Mouse (Mus musculus) CH12.LX (cell line): Measurements from ENCODE around the gene Tmem238l. TPM values are rescaled to one million over a fixed set of nuclear protein-coding genes. Genes with fewer than 3 reads are reported as not detected.

ENCODE experiments used
- DNase-seq: peaks from one replicate; pipeline ENCODE4 v3.0.0-alpha.2; 2013; ENCODE audit errors: extremely low read depth
- H3K27ac ChIP-seq: 2 replicates; pipeline ENCODE4 v1.5.1; 2012; ENCODE audit warnings: low read depth, mild to moderate bottlenecking, control low read depth, moderate library complexity; ENCODE audit not compliant: insufficient read depth
- H3K27me3 ChIP-seq: replicated peaks from 2 replicates; pipeline ENCODE3; 2012; ENCODE audit warnings: inconsistent platforms
- H3K36me3 ChIP-seq, 2 experiments: replicated peaks in 1 of 2; 2 replicates each; pipeline versions ENCODE3 to v1.6.1; 2012; ENCODE audit warnings: inconsistent platforms in 1 of 2, low read length in 1 of 2, mild to moderate bottlenecking in 1 of 2, mixed read lengths in 1 of 2, moderate library complexity in 1 of 2; ENCODE audit not compliant: control insufficient read depth in 1 of 2, insufficient read depth in 1 of 2
- H3K4me1 ChIP-seq, 2 experiments: 2 replicates each; pipeline ENCODE4 v1.6.1; 2012; ENCODE audit warnings: inconsistent platforms in 1 of 2, moderate library complexity in 1 of 2; ENCODE audit not compliant: insufficient read depth in 2 of 2, control insufficient read depth in 1 of 2
- H3K4me2 ChIP-seq: 2 replicates; pipeline ENCODE4 v1.6.1; 2012; ENCODE audit warnings: low read depth, mild to moderate bottlenecking, control low read depth; ENCODE audit not compliant: poor library complexity, insufficient read depth, severe bottlenecking
- H3K4me3 ChIP-seq, 3 experiments: fragments of 150-350 bp in 1 of 3; sonication (generic) in 1 of 3; replicated peaks in 1 of 3; 2 replicates each; pipeline versions ENCODE3 to v1.5.1; 2011 to 2012; ENCODE audit warnings: low read depth in 2 of 3, low read length in 2 of 3, mild to moderate bottlenecking in 2 of 3, moderate library complexity in 2 of 3, control low read depth in 1 of 3, improper control_type of control experiment in 1 of 3, inconsistent platforms in 1 of 3, mixed read lengths in 1 of 3; ENCODE audit not compliant: poor library complexity in 1 of 3
- H3K79me2 ChIP-seq: replicated peaks from 2 replicates; pipeline ENCODE4 v1.6.1; 2012; ENCODE audit warnings: mild to moderate bottlenecking, moderate library complexity; ENCODE audit not compliant: control insufficient read depth, poor library complexity, insufficient read depth, severe bottlenecking; ENCODE audit errors: extremely low read depth
- H3K9ac ChIP-seq: 2 replicates; pipeline ENCODE4 v1.6.1; 2012; ENCODE audit warnings: low read depth, mild to moderate bottlenecking, control low read depth, moderate library complexity; ENCODE audit not compliant: insufficient read depth
- H3K9me3 ChIP-seq: replicated peaks from 2 replicates; pipeline ENCODE3; 2012; ENCODE audit warnings: low read length, inconsistent platforms, mixed read lengths
- BHLHE40 ChIP-seq: IDR thresholded peaks from 2 replicates; pipeline ENCODE4 v1.6.1; 2011; ENCODE audit warnings: mild to moderate bottlenecking, low read depth, low read length, improper control_type of control experiment
- CHD1 ChIP-seq: IDR thresholded peaks from 2 replicates; pipeline ENCODE4 v1.6.1; 2012; ENCODE audit warnings: low read depth, low read length, improper control_type of control experiment, inconsistent platforms
- CHD2 ChIP-seq: IDR thresholded peaks from 2 replicates; pipeline ENCODE4 v1.6.1; 2011; ENCODE audit warnings: low read length, improper control_type of control experiment
- CTCF ChIP-seq, 2 experiments: IDR thresholded peaks in 1 of 2; conservative IDR thresholded peaks in 1 of 2; 2 replicates each; pipeline ENCODE4 v1.5.1; 2011 to 2012; ENCODE audit warnings: low read depth in 2 of 2, low read length in 2 of 2, improper control_type of control experiment in 1 of 2, inconsistent platforms in 1 of 2, mild to moderate bottlenecking in 1 of 2, moderate library complexity in 1 of 2
- E2F4 ChIP-seq: IDR thresholded peaks from 2 replicates; pipeline ENCODE4 v1.6.1; 2011; ENCODE audit warnings: low read depth, low read length, improper control_type of control experiment; ENCODE audit not compliant: insufficient replicate concordance
- ELF1 ChIP-seq: IDR thresholded peaks from 2 replicates; pipeline ENCODE4 v1.6.1; 2014; ENCODE audit warnings: low read depth, mild to moderate bottlenecking, inconsistent platforms, low read length, improper control_type of control experiment
- EP300 ChIP-seq: IDR thresholded peaks from 2 replicates; pipeline ENCODE4 v1.6.1; 2011; ENCODE audit warnings: low read length, improper control_type of control experiment
- ETS1 ChIP-seq: conservative IDR thresholded peaks from 2 replicates; pipeline ENCODE4 v1.6.1; 2012; ENCODE audit warnings: low read depth, mild to moderate bottlenecking, inconsistent platforms, low read length, improper control_type of control experiment, moderate library complexity
- GABPA ChIP-seq: IDR thresholded peaks from 2 replicates; pipeline ENCODE4 v1.6.1; 2012; ENCODE audit warnings: low read depth, low read length, improper control_type of control experiment, inconsistent platforms; ENCODE audit not compliant: insufficient replicate concordance
- HCFC1 ChIP-seq: IDR thresholded peaks from 2 replicates; pipeline ENCODE4 v1.6.1; 2012; ENCODE audit warnings: low read depth, mild to moderate bottlenecking, inconsistent platforms, low read length, improper control_type of control experiment
- IRF4 ChIP-seq: IDR thresholded peaks from 2 replicates; pipeline ENCODE4 v1.6.1; 2014; ENCODE audit warnings: low read depth, mild to moderate bottlenecking, inconsistent platforms, low read length, improper control_type of control experiment
- JUN ChIP-seq: IDR thresholded peaks from 2 replicates; pipeline ENCODE4 v1.6.1; 2011; ENCODE audit warnings: low read depth, mild to moderate bottlenecking, low read length, improper control_type of control experiment, moderate library complexity; ENCODE audit not compliant: insufficient read depth
- JUND ChIP-seq: conservative IDR thresholded peaks from 2 replicates; pipeline ENCODE4 v1.6.1; 2011; ENCODE audit warnings: low read depth, low read length, improper control_type of control experiment
- KAT2A ChIP-seq: IDR thresholded peaks from 2 replicates; pipeline ENCODE4 v1.6.1; 2012; ENCODE audit warnings: low read length, improper control_type of control experiment, inconsistent platforms; ENCODE audit not compliant: insufficient replicate concordance
- MAFK ChIP-seq: IDR thresholded peaks from 2 replicates; pipeline ENCODE4 v1.6.1; 2011; ENCODE audit warnings: low read length, improper control_type of control experiment; ENCODE audit not compliant: insufficient replicate concordance
- MAX ChIP-seq: IDR thresholded peaks from 2 replicates; pipeline ENCODE4 v1.6.1; 2011; ENCODE audit warnings: low read length, improper control_type of control experiment
- MAZ ChIP-seq: IDR thresholded peaks from 2 replicates; pipeline ENCODE4 v1.6.1; 2012; ENCODE audit warnings: low read depth, mild to moderate bottlenecking, inconsistent platforms, low read length, improper control_type of control experiment, moderate library complexity
- MEF2A ChIP-seq: IDR thresholded peaks from 2 replicates; pipeline ENCODE4 v1.6.1; 2014; ENCODE audit warnings: low read depth, mild to moderate bottlenecking, inconsistent platforms, low read length, improper control_type of control experiment, borderline replicate concordance
- MXI1 ChIP-seq: IDR thresholded peaks from 2 replicates; pipeline ENCODE4 v1.6.1; 2011; ENCODE audit warnings: mild to moderate bottlenecking, low read depth, low read length, improper control_type of control experiment
- MYC ChIP-seq: IDR thresholded peaks from 2 replicates; pipeline ENCODE4 v1.6.1; 2011; ENCODE audit warnings: low read depth, mild to moderate bottlenecking, improper control_type of control experiment, low read length
- NELFE ChIP-seq: IDR thresholded peaks from 2 replicates; pipeline ENCODE4 v1.6.1; 2011; ENCODE audit warnings: low read depth, low read length, improper control_type of control experiment
- NRF1 ChIP-seq: IDR thresholded peaks from 2 replicates; pipeline ENCODE4 v1.6.1; 2014; ENCODE audit warnings: low read depth, mild to moderate bottlenecking, inconsistent platforms, low read length, improper control_type of control experiment, moderate library complexity
- PAX5 ChIP-seq: IDR thresholded peaks from 2 replicates; pipeline ENCODE4 v1.6.1; 2012; ENCODE audit warnings: low read length, inconsistent platforms, mixed read lengths
- POLR2A ChIP-seq: IDR thresholded peaks from 2 replicates; pipeline ENCODE4 v1.6.1; 2011; ENCODE audit warnings: low read depth, mild to moderate bottlenecking, improper control_type of control experiment, low read length
- POLR2AphosphoS2 ChIP-seq: IDR thresholded peaks from 2 replicates; pipeline ENCODE4 v1.6.1; 2011; ENCODE audit warnings: low read depth, low read length, improper control_type of control experiment
- RAD21 ChIP-seq: IDR thresholded peaks from 2 replicates; pipeline ENCODE4 v1.6.1; 2011; ENCODE audit warnings: low read depth, mild to moderate bottlenecking, low read length, improper control_type of control experiment, moderate library complexity
- RCOR1 ChIP-seq: conservative IDR thresholded peaks from 2 replicates; pipeline ENCODE4 v1.6.1; 2012; ENCODE audit warnings: low read depth, mild to moderate bottlenecking, inconsistent platforms, low read length, improper control_type of control experiment
- SIN3A ChIP-seq: IDR thresholded peaks from 2 replicates; pipeline ENCODE4 v1.6.1; 2012; ENCODE audit warnings: low read length, improper control_type of control experiment, inconsistent platforms
- SMC3 ChIP-seq: IDR thresholded peaks from 2 replicates; pipeline ENCODE4 v1.6.1; 2011; ENCODE audit warnings: low read depth, low read length, improper control_type of control experiment
- TBP ChIP-seq: conservative IDR thresholded peaks from 2 replicates; pipeline ENCODE4 v1.6.1; 2011; ENCODE audit warnings: low read depth, low read length, improper control_type of control experiment
- TCF12 ChIP-seq: IDR thresholded peaks from 2 replicates; pipeline ENCODE4 v1.6.1; 2014; ENCODE audit warnings: low read depth, mild to moderate bottlenecking, inconsistent platforms, low read length, improper control_type of control experiment
- UBTF ChIP-seq: IDR thresholded peaks from 2 replicates; pipeline ENCODE4 v1.6.1; 2012; ENCODE audit warnings: low read depth, mild to moderate bottlenecking, inconsistent platforms, low read length, improper control_type of control experiment, moderate library complexity
- USF1 ChIP-seq: IDR thresholded peaks from 2 replicates; pipeline ENCODE4 v1.6.1; 2014; ENCODE audit warnings: low read depth, mild to moderate bottlenecking, inconsistent platforms, low read length, improper control_type of control experiment
- USF2 ChIP-seq: conservative IDR thresholded peaks from 2 replicates; pipeline ENCODE4 v1.6.1; 2011; ENCODE audit warnings: low read depth, low read length, improper control_type of control experiment
- ZC3H11A ChIP-seq: IDR thresholded peaks from 2 replicates; pipeline ENCODE4 v1.6.1; 2012; ENCODE audit warnings: low read depth, mild to moderate bottlenecking, inconsistent platforms, low read length, improper control_type of control experiment
- ZKSCAN1 ChIP-seq: IDR thresholded peaks from 2 replicates; pipeline ENCODE4 v1.6.1; 2012; ENCODE audit warnings: low read depth, inconsistent platforms, low read length, improper control_type of control experiment, borderline replicate concordance
- ZMIZ1 ChIP-seq: IDR thresholded peaks from 2 replicates; pipeline ENCODE4 v1.6.1; 2012; ENCODE audit warnings: low read depth, mild to moderate bottlenecking, inconsistent platforms, low read length, improper control_type of control experiment
- ZNF384 ChIP-seq: IDR thresholded peaks from 2 replicates; pipeline ENCODE4 v1.6.1; 2012; ENCODE audit warnings: low read depth, low read length, improper control_type of control experiment, inconsistent platforms
- dilution Hi-C: fragments of 300-500 bp; cut with MboI; formaldehyde crosslinking; loops from 2 replicates; pipeline ENCODE4 v1.14.3; 2020; ENCODE audit warnings: low sequenced_read_pairs; ENCODE audit not compliant: extremely low pct_unique_long_range_greater_than_20kb, extremely low pct_ligation_motif_present
- in situ Hi-C: fragments of 300-500 bp; cut with MboI; formaldehyde crosslinking; loops from 3 replicates; pipeline ENCODE4 v1.14.3; 2019; ENCODE audit warnings: low sequenced_read_pairs, low pct_ligation_motif_present, low pct_unique_long_range_greater_than_20kb, mixed read lengths
- polyA plus RNA-seq: library from polyadenylated mRNA; unstranded; fragments of >175 nt; gene quantifications from 2 replicates; pipeline ENCODE4 v1.2.1, GENCODE M21; 2012; ENCODE audit warnings: low read depth; ENCODE audit not compliant: insufficient read length
- total RNA-seq, 2 experiments: library from RNA; depleted of rRNA; stranded (reverse); fragments of 300-350 nt in 1 of 2; fragments of >200 nt in 1 of 2; gene quantifications; 2 replicates each; pipeline ENCODE4 v1.2.3; 2012 to 2014

The Tmem238l gene
- total and polyA plus RNA-seq, 3 experiments: not detected

GRCm38 (mm10) chr11:66945224-66945767 is 11.1 kb upstream of the Tmem238l start:
- in situ Hi-C loops: no loop called here
- Histone ChIP-seq H3K79me2 (no peaks in the 10 kb centered on the region), H3K9ac (no peak overlapping the region), H3K36me3 (no peaks in the 10 kb centered on the region), H3K4me2 (no peak overlapping the region), H3K4me3 (no peak overlapping the region), H3K9me3 (no peaks in the 10 kb centered on the region), H3K4me1 (no peaks in the 10 kb centered on the region; a peak in 1 of 4 replicates), H3K27ac (no peak overlapping the region), H3K27me3 (peaks cover 30% of the 10 kb centered on the region)
- dilution Hi-C loops: no loop called here
- peak; percentile 36 for DNase-seq
- TF ChIP-seq ETS1: peak; percentile 74
- no peak for TF ChIP-seq MEF2A
- no peak for TF ChIP-seq KAT2A
- TF ChIP-seq MAX: no peak
- TF ChIP-seq POLR2AphosphoS2: no peak
- TF ChIP-seq MAZ: no peak
- no peak for TF ChIP-seq ELF1
- TF ChIP-seq CHD1: no peak
- TF ChIP-seq USF1: no peak
- no peak for TF ChIP-seq MYC
- TF ChIP-seq BHLHE40: peak; percentile 80
- no peak for TF ChIP-seq UBTF
- TF ChIP-seq GABPA: no peak
- no peak for TF ChIP-seq TBP
- TF ChIP-seq USF2: no peak
- no peak for TF ChIP-seq POLR2A
- no peak for TF ChIP-seq CHD2
- peak; percentile 30; the same call in 1 of the 2 replicates for TF ChIP-seq TCF12
- TF ChIP-seq JUN: peak; percentile 60; the same call in 1 of the 2 replicates
- no peak for TF ChIP-seq MXI1
- TF ChIP-seq ZMIZ1: no peak
- TF ChIP-seq RAD21: no peak
- TF ChIP-seq ZC3H11A: no peak
- TF ChIP-seq E2F4: no peak
- no peak for TF ChIP-seq HCFC1
- peak; percentile 56; the same call in 1 of the 2 replicates for TF ChIP-seq EP300
- TF ChIP-seq IRF4: peak; percentile 76
- TF ChIP-seq ZNF384: no peak
- TF ChIP-seq NRF1: no peak
- no peak for TF ChIP-seq ZKSCAN1
- no peak; the same call in 1 of the 2 replicates for TF ChIP-seq JUND
- no peak for TF ChIP-seq SIN3A
- TF ChIP-seq CTCF (conservative IDR thresholded peaks at IDR 0.05 in 1 of 2, IDR thresholded peaks at IDR 0.05 in 1 of 2; ENCODE audit: low read depth in 2 of 2, low read length in 2 of 2): no peak
- no peak for TF ChIP-seq PAX5
- no peak for TF ChIP-seq SMC3
- TF ChIP-seq RCOR1: no peak
- TF ChIP-seq NELFE: no peak
- TF ChIP-seq MAFK: no peak
